Mouse (Mus musculus) stomach, postnatal 0 days (tissue): ENCODE data around the gene Nr2c2ap. TPM values are rescaled to one million over a fixed set of nuclear protein-coding genes. Genes with fewer than 3 reads are reported as not detected.

Source experiments
- ATAC-seq: fragments of 200-750 bp; cut with Nextera tagmentation; 2 replicates; pipeline ENCODE4 v1.8.0; 2017; ENCODE audit not compliant: low FRiP score, low TSS enrichment
- DNase-seq: peaks from one replicate; pipeline ENCODE4 v3.0.0-alpha.2; 2016; ENCODE audit warnings: low spot score
- H3K27ac ChIP-seq: fragments of 300-500 bp; sonication (generic); replicated peaks from 2 replicates; pipeline ENCODE4 v1.5.1; 2014; ENCODE audit warnings: mild to moderate bottlenecking, control low read depth
- H3K27me3 ChIP-seq: fragments of 300-500 bp; sonication (generic); 2 replicates; pipeline ENCODE4 v1.6.1; 2014; ENCODE audit warnings: low read length; ENCODE audit not compliant: control insufficient read depth, insufficient read depth
- H3K36me3 ChIP-seq: fragments of 300-500 bp; sonication (generic); 2 replicates; pipeline ENCODE4 v1.6.1; 2014; ENCODE audit warnings: low read length, mixed read lengths; ENCODE audit not compliant: control insufficient read depth, insufficient read depth
- H3K4me1 ChIP-seq: fragments of 300-500 bp; sonication (generic); replicated peaks from 2 replicates; pipeline ENCODE4 v1.6.1; 2014; ENCODE audit warnings: antibody characterized with exemption; ENCODE audit not compliant: control insufficient read depth, insufficient read depth
- H3K4me2 ChIP-seq: fragments of 300-500 bp; sonication (generic); replicated peaks from 2 replicates; pipeline ENCODE4 v1.6.1; 2014; ENCODE audit warnings: low read depth, mild to moderate bottlenecking, control low read depth, moderate library complexity
- H3K4me3 ChIP-seq: fragments of 300-500 bp; sonication (generic); 2 replicates; pipeline ENCODE4 v1.5.1; 2014; ENCODE audit warnings: low read depth, low read length, control low read depth
- H3K9ac ChIP-seq: fragments of 300-500 bp; sonication (generic); 2 replicates; pipeline ENCODE4 v1.6.1; 2014; ENCODE audit warnings: mild to moderate bottlenecking, low read length, control low read depth, mixed read lengths
- H3K9me3 ChIP-seq: fragments of 300-500 bp; sonication (generic); 2 replicates; pipeline ENCODE4 v1.6.1; 2016; ENCODE audit warnings: low read length; ENCODE audit not compliant: control insufficient read depth
- CTCF ChIP-seq: IDR thresholded peaks from 2 replicates; pipeline ENCODE4 v1.5.1; 2016; ENCODE audit warnings: antibody characterized with exemption, low read depth, mild to moderate bottlenecking, moderate library complexity
- EP300 ChIP-seq: optimal IDR thresholded peaks from 2 replicates; pipeline ENCODE3; 2016; ENCODE audit warnings: antibody characterized with exemption
- WGBS: fragments of 180-500 bp; shearing (Covaris S2); extraction: QIAGEN DNeasy Blood & Tissue Kit; methylation state at CpG from one replicate; pipeline ENCODE4 v1.1.7; 2014; 5-methylcytosine and 5-hydroxymethylcytosine counted together
- polyA plus RNA-seq: library from polyadenylated mRNA; unstranded; fragments of >200 nt; fragmentation: Nextera tagmentation; extraction: Ambion mirVana; gene quantifications from 2 replicates; pipeline ENCODE4 v1.2.1, GENCODE M21; 2015

Nr2c2ap gene
- polyA plus RNA-seq, 1 experiment from 2014 or later, result 33.6 TPM

- ATAC-seq (no peak), DNase-seq (no peak)
- 74% methylated on average over 4 of the region's 4 CpGs for WGBS
- Histone ChIP-seq H3K9ac (no peak overlapping the region), H3K27ac (no peak overlapping the region), H3K4me1 (peaks cover 2% of the 10 kb centered on the region; the same call in 1 of the 2 replicates), H3K9me3 (no peaks in the 10 kb centered on the region), H3K4me2 (peak overlapping the region; percentile 60), H3K4me3 (no peak overlapping the region), H3K27me3 (no peaks in the 10 kb centered on the region), H3K36me3 (peaks cover 8% of the 10 kb centered on the region)
- TF ChIP-seq CTCF (no peak), EP300 (no peak)
Observed at GRCm38 (mm10) chr8:70137890-70138289, 6.8 kb downstream of the Nr2c2ap start.

DNA sequence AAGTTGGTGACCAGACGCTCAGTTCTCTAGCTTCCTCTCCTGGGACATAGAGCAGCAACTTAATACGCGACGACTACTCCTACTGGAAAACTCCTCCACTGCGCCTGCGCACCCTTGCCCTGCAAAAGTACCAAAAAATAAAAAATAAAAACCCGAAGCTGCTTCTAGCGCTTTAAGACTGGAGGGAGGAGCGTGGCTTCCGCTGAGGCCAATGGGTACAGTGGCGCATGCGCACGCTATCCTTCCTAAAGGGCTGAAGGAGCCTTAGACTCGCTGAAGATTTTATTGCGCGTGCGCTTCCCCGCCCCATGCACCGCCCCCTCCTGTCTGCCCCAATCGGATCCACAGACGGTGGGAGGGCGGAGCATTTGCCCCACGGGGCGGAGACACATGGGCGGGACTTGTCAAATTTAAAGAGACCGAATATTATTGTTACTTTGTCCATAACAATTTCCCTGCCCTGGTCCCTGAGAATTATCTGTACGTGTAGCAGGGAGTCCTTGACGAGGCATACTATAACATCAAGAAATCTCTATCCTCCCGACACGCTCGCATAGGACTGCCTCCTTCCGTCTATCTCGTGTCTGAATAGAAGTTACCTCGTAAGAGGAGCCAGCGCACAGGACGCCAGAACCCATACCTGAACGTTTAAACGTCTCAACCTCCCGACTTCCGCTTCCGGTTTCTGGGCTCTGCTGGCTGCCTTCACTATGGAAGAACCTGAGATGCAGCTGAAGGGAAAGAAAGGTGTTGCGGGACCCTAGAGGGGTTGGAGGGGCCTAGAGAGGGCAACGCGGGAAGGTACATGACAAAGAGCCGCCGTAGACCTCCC, 8.1 kb downstream of the Nr2c2ap start, which contains the start of the genes Rfxank, Borcs8 and Mef2b:
TSS of gene Rfxank (minus strand) at position 129 of the 832 bp plus-strand sequence.
TSS of gene Borcs8 (plus strand) at position 474 of the 832 bp plus-strand sequence.
TSS of gene Mef2b (plus strand) at position 686 of the 832 bp plus-strand sequence.
- Histone ChIP-seq H3K36me3 (peaks cover 2% of the 10 kb centered on the region), H3K9me3 (no peaks in the 10 kb centered on the region), H3K27me3 (no peaks in the 10 kb centered on the region), H3K4me3 (peak within 1 kb of the TSS; percentile 59), H3K4me1 (peaks cover 2% of the 10 kb centered on the region; the same call in 1 of the 2 replicates), H3K27ac (peak within 1 kb of the TSS; percentile 86), H3K4me2 (peak within 1 kb of the TSS; percentile 61), H3K9ac (peak within 1 kb of the TSS; percentile 68)
- DNase-seq, result peak; percentile 99
- ATAC-seq, result peak; percentile 97
- WGBS, result 1% methylated on average over 46 of the region's 46 CpGs
- TF ChIP-seq CTCF (no peak; the same call in 1 of the 2 replicates), EP300 (no peak)

- TF ChIP-seq CTCF (no peak), EP300 (no peak)
Observed at GRCm38 (mm10) chr8:70139981-70140380, 8.8 kb downstream of the Nr2c2ap start.

GRCm38 (mm10) chr8:70147678-70148607, 16.8 kb downstream of the Nr2c2ap start:
- DNase-seq (no peak), ATAC-seq (no peak)
- no peaks in the 10 kb centered on the region for H3K27me3 ChIP-seq
- no peak for TF ChIP-seq EP300
- no peak for TF ChIP-seq CTCF
- no peaks in the 10 kb centered on the region for H3K4me1 ChIP-seq
- no peak overlapping the region for H3K4me2 ChIP-seq
- H3K9ac ChIP-seq, result no peak overlapping the region
- H3K9me3 ChIP-seq, result no peaks in the 10 kb centered on the region
- H3K36me3 ChIP-seq, result peaks cover 3% of the 10 kb centered on the region
- no peak overlapping the region for H3K4me3 ChIP-seq
- WGBS, result 79% methylated on average over 7 of the region's 7 CpGs
- no peak overlapping the region for H3K27ac ChIP-seq

More at GRCm38 (mm10) chr8:70139981-70140380, 8.8 kb downstream of the Nr2c2ap start:
- no peaks in the 10 kb centered on the region for H3K9me3 ChIP-seq
- peak overlapping the region; percentile 59 for H3K4me3 ChIP-seq
- H3K27ac ChIP-seq, result peak overlapping the region; percentile 86
- DNase-seq, result no peak
- H3K27me3 ChIP-seq, result no peaks in the 10 kb centered on the region
- WGBS, result 5% methylated on average over 9 of the region's 9 CpGs
- peak overlapping the region; percentile 68 for H3K9ac ChIP-seq
- peaks cover 2% of the 10 kb centered on the region; the same call in 1 of the 2 replicates for H3K36me3 ChIP-seq
- H3K4me2 ChIP-seq, result peak overlapping the region; percentile 61
- ATAC-seq, result no peak
- peaks cover 2% of the 10 kb centered on the region; the same call in 1 of the 2 replicates for H3K4me1 ChIP-seq

GRCm38 (mm10) chr8:70150158-70150557, 19.0 kb downstream of the Nr2c2ap start:
- DNase-seq, result peak; percentile 35

More at GRCm38 (mm10) chr8:70150158-70150557, 19.0 kb downstream of the Nr2c2ap start:
- H3K27me3 ChIP-seq, result no peaks in the 10 kb centered on the region
- WGBS, result 16% methylated on average over 13 of the region's 13 CpGs
- no peak overlapping the region for H3K4me3 ChIP-seq
- TF ChIP-seq CTCF, result no peak
- no peak for TF ChIP-seq EP300
- no peak; the same call in 1 of the 2 replicates for ATAC-seq
- H3K9ac ChIP-seq, result no peak overlapping the region
- peaks cover 3% of the 10 kb centered on the region for H3K36me3 ChIP-seq
- no peak overlapping the region for H3K27ac ChIP-seq
- H3K4me2 ChIP-seq, result no peak overlapping the region
- H3K4me1 ChIP-seq, result no peaks in the 10 kb centered on the region
- H3K9me3 ChIP-seq, result no peaks in the 10 kb centered on the region
